Mouse (Mus musculus) right cerebral cortex, postnatal 25 days (tissue): ENCODE measurements around the gene Hnrnpab.

Experiments
- DNase-seq: peaks from one replicate; pipeline ENCODE4 v3.0.0; 2022

Hnrnpab gene

GRCm38 (mm10) chr11:51602253-51602652, 4.4 kb downstream of the Hnrnpab start:
- no peak for DNase-seq

- no peak for DNase-seq
Measured at GRCm38 (mm10) chr11:51597553-51597952, 9.1 kb downstream of the Hnrnpab start.

GRCm38 (mm10) chr11:51595459-51596083, 11.1 kb downstream of the Hnrnpab start:
- DNase-seq = no peak

GRCm38 (mm10) chr11:51594715-51595350, 11.8 kb downstream of the Hnrnpab start:
- DNase-seq = no peak

- no peak for DNase-seq
Measured at GRCm38 (mm10) chr11:51593849-51594248, 12.8 kb downstream of the Hnrnpab start.

GRCm38 (mm10) chr11:51593368-51593767, 13.3 kb downstream of the Hnrnpab start:
- DNase-seq = no peak

GRCm38 (mm10) chr11:51591915-51592314, 14.7 kb downstream of the Hnrnpab start:
- DNase-seq = no peak

GRCm38 (mm10) chr11:51591168-51591567, 15.5 kb downstream of the Hnrnpab start:
- no peak for DNase-seq

- DNase-seq = no peak
Measured at GRCm38 (mm10) chr11:51590002-51590401, 16.6 kb downstream of the Hnrnpab start.

- no peak for DNase-seq
Measured at GRCm38 (mm10) chr11:51588833-51589232, 17.8 kb downstream of the Hnrnpab start.

GRCm38 (mm10) chr11:51587059-51587458, 19.6 kb downstream of the Hnrnpab start:
- DNase-seq = no peak

GRCm38 (mm10) chr11:51586411-51586810, 20.2 kb downstream of the Hnrnpab start:
- no peak for DNase-seq

- no peak for DNase-seq
Measured at GRCm38 (mm10) chr11:51585608-51586252, 20.9 kb downstream of the Hnrnpab start.

GRCm38 (mm10) chr11:51584431-51585248, 22.0 kb downstream of the Hnrnpab start, which contains the start of gene Phykpl:
Gene Phykpl, plus strand, starts transcription at chr11:51584757.
- peak; percentile 94 for DNase-seq

- no peak for DNase-seq
Measured at GRCm38 (mm10) chr11:51584057-51584430, 22.6 kb downstream of the Hnrnpab start.

- no peak for DNase-seq
Measured at GRCm38 (mm10) chr11:51582713-51583112, 23.9 kb downstream of the Hnrnpab start.

- no peak for DNase-seq
Measured at GRCm38 (mm10) chr11:51579024-51579423, 27.6 kb downstream of the Hnrnpab start.

- DNase-seq = no peak
Measured at GRCm38 (mm10) chr11:51577587-51577986, 29.1 kb downstream of the Hnrnpab start.

- no peak for DNase-seq
Measured at GRCm38 (mm10) chr11:51576454-51576853, 30.2 kb downstream of the Hnrnpab start.

GRCm38 (mm10) chr11:51568801-51569200, 37.8 kb downstream of the Hnrnpab start:
- DNase-seq = no peak

- no peak for DNase-seq
Measured at GRCm38 (mm10) chr11:51565951-51566350, 40.7 kb downstream of the Hnrnpab start.

- no peak for DNase-seq
Measured at GRCm38 (mm10) chr11:51565062-51565461, 41.6 kb downstream of the Hnrnpab start.

- no peak for DNase-seq
Measured at GRCm38 (mm10) chr11:51563276-51563675, 43.4 kb downstream of the Hnrnpab start.
